Mouse (Mus musculus) lung, adult 2 months (tissue): ENCODE measurements around the gene Gnpnat1.

ENCODE experiments used
- CTCF ChIP-seq: fragments of 200-500 bp; IDR thresholded peaks from 2 replicates; pipeline ENCODE4 v1.5.1; 2011; ENCODE audit warnings: mild to moderate bottlenecking, low read length, control low read depth; ENCODE audit not compliant: insufficient read depth
- POLR2A ChIP-seq: fragments of 200-500 bp; IDR thresholded peaks from 2 replicates; pipeline ENCODE4 v1.6.1; 2011; ENCODE audit warnings: low read depth, mild to moderate bottlenecking, control low read depth, low read length, borderline replicate concordance; ENCODE audit errors: extremely low read depth

GRCm38 (mm10) chr14:45422371-45422770 is 17.7 kb upstream of the Gnpnat1 start:
- TF ChIP-seq CTCF (no peak), POLR2A (no peak)
